Mouse (Mus musculus) CH12.LX (cell line): ENCODE measurements around the gene Cgrrf1. TPM values are rescaled to one million over a fixed set of nuclear protein-coding genes. Genes with fewer than 3 reads are reported as not detected.

Source experiments
- DNase-seq: peaks from one replicate; pipeline ENCODE4 v3.0.0-alpha.2; 2013; ENCODE audit errors: extremely low read depth
- H3K27ac ChIP-seq: 2 replicates; pipeline ENCODE4 v1.5.1; 2012; ENCODE audit warnings: low read depth, mild to moderate bottlenecking, control low read depth, moderate library complexity; ENCODE audit not compliant: insufficient read depth
- H3K27me3 ChIP-seq: replicated peaks from 2 replicates; pipeline ENCODE3; 2012; ENCODE audit warnings: inconsistent platforms
- H3K36me3 ChIP-seq, 2 experiments: replicated peaks in 1 of 2; 2 replicates each; pipeline versions ENCODE3 to v1.6.1; 2012; ENCODE audit warnings: inconsistent platforms in 1 of 2, low read length in 1 of 2, mild to moderate bottlenecking in 1 of 2, mixed read lengths in 1 of 2, moderate library complexity in 1 of 2; ENCODE audit not compliant: control insufficient read depth in 1 of 2, insufficient read depth in 1 of 2
- H3K4me1 ChIP-seq, 2 experiments: 2 replicates each; pipeline ENCODE4 v1.6.1; 2012; ENCODE audit warnings: inconsistent platforms in 1 of 2, moderate library complexity in 1 of 2; ENCODE audit not compliant: insufficient read depth in 2 of 2, control insufficient read depth in 1 of 2
- H3K4me2 ChIP-seq: 2 replicates; pipeline ENCODE4 v1.6.1; 2012; ENCODE audit warnings: low read depth, mild to moderate bottlenecking, control low read depth; ENCODE audit not compliant: poor library complexity, insufficient read depth, severe bottlenecking
- H3K4me3 ChIP-seq, 3 experiments: fragments of 150-350 bp in 1 of 3; sonication (generic) in 1 of 3; replicated peaks in 1 of 3; 2 replicates each; pipeline versions ENCODE3 to v1.5.1; 2011 to 2012; ENCODE audit warnings: low read depth in 2 of 3, low read length in 2 of 3, mild to moderate bottlenecking in 2 of 3, moderate library complexity in 2 of 3, control low read depth in 1 of 3, improper control_type of control experiment in 1 of 3, inconsistent platforms in 1 of 3, mixed read lengths in 1 of 3; ENCODE audit not compliant: poor library complexity in 1 of 3
- H3K79me2 ChIP-seq: replicated peaks from 2 replicates; pipeline ENCODE4 v1.6.1; 2012; ENCODE audit warnings: mild to moderate bottlenecking, moderate library complexity; ENCODE audit not compliant: control insufficient read depth, poor library complexity, insufficient read depth, severe bottlenecking; ENCODE audit errors: extremely low read depth
- H3K9ac ChIP-seq: 2 replicates; pipeline ENCODE4 v1.6.1; 2012; ENCODE audit warnings: low read depth, mild to moderate bottlenecking, control low read depth, moderate library complexity; ENCODE audit not compliant: insufficient read depth
- H3K9me3 ChIP-seq: replicated peaks from 2 replicates; pipeline ENCODE3; 2012; ENCODE audit warnings: low read length, inconsistent platforms, mixed read lengths
- BHLHE40 ChIP-seq: IDR thresholded peaks from 2 replicates; pipeline ENCODE4 v1.6.1; 2011; ENCODE audit warnings: mild to moderate bottlenecking, low read depth, low read length, improper control_type of control experiment
- CHD1 ChIP-seq: IDR thresholded peaks from 2 replicates; pipeline ENCODE4 v1.6.1; 2012; ENCODE audit warnings: low read depth, low read length, improper control_type of control experiment, inconsistent platforms
- CTCF ChIP-seq, 2 experiments: IDR thresholded peaks in 1 of 2; conservative IDR thresholded peaks in 1 of 2; 2 replicates each; pipeline ENCODE4 v1.5.1; 2011 to 2012; ENCODE audit warnings: low read depth in 2 of 2, low read length in 2 of 2, improper control_type of control experiment in 1 of 2, inconsistent platforms in 1 of 2, mild to moderate bottlenecking in 1 of 2, moderate library complexity in 1 of 2
- E2F4 ChIP-seq: IDR thresholded peaks from 2 replicates; pipeline ENCODE4 v1.6.1; 2011; ENCODE audit warnings: low read depth, low read length, improper control_type of control experiment; ENCODE audit not compliant: insufficient replicate concordance
- EP300 ChIP-seq: IDR thresholded peaks from 2 replicates; pipeline ENCODE4 v1.6.1; 2011; ENCODE audit warnings: low read length, improper control_type of control experiment
- GABPA ChIP-seq: IDR thresholded peaks from 2 replicates; pipeline ENCODE4 v1.6.1; 2012; ENCODE audit warnings: low read depth, low read length, improper control_type of control experiment, inconsistent platforms; ENCODE audit not compliant: insufficient replicate concordance
- HCFC1 ChIP-seq: IDR thresholded peaks from 2 replicates; pipeline ENCODE4 v1.6.1; 2012; ENCODE audit warnings: low read depth, mild to moderate bottlenecking, inconsistent platforms, low read length, improper control_type of control experiment
- IRF4 ChIP-seq: IDR thresholded peaks from 2 replicates; pipeline ENCODE4 v1.6.1; 2014; ENCODE audit warnings: low read depth, mild to moderate bottlenecking, inconsistent platforms, low read length, improper control_type of control experiment
- JUN ChIP-seq: IDR thresholded peaks from 2 replicates; pipeline ENCODE4 v1.6.1; 2011; ENCODE audit warnings: low read depth, mild to moderate bottlenecking, low read length, improper control_type of control experiment, moderate library complexity; ENCODE audit not compliant: insufficient read depth
- KAT2A ChIP-seq: IDR thresholded peaks from 2 replicates; pipeline ENCODE4 v1.6.1; 2012; ENCODE audit warnings: low read length, improper control_type of control experiment, inconsistent platforms; ENCODE audit not compliant: insufficient replicate concordance
- MAFK ChIP-seq: IDR thresholded peaks from 2 replicates; pipeline ENCODE4 v1.6.1; 2011; ENCODE audit warnings: low read length, improper control_type of control experiment; ENCODE audit not compliant: insufficient replicate concordance
- MAX ChIP-seq: IDR thresholded peaks from 2 replicates; pipeline ENCODE4 v1.6.1; 2011; ENCODE audit warnings: low read length, improper control_type of control experiment
- MAZ ChIP-seq: IDR thresholded peaks from 2 replicates; pipeline ENCODE4 v1.6.1; 2012; ENCODE audit warnings: low read depth, mild to moderate bottlenecking, inconsistent platforms, low read length, improper control_type of control experiment, moderate library complexity
- MEF2A ChIP-seq: IDR thresholded peaks from 2 replicates; pipeline ENCODE4 v1.6.1; 2014; ENCODE audit warnings: low read depth, mild to moderate bottlenecking, inconsistent platforms, low read length, improper control_type of control experiment, borderline replicate concordance
- MXI1 ChIP-seq: IDR thresholded peaks from 2 replicates; pipeline ENCODE4 v1.6.1; 2011; ENCODE audit warnings: mild to moderate bottlenecking, low read depth, low read length, improper control_type of control experiment
- MYC ChIP-seq: IDR thresholded peaks from 2 replicates; pipeline ENCODE4 v1.6.1; 2011; ENCODE audit warnings: low read depth, mild to moderate bottlenecking, improper control_type of control experiment, low read length
- NELFE ChIP-seq: IDR thresholded peaks from 2 replicates; pipeline ENCODE4 v1.6.1; 2011; ENCODE audit warnings: low read depth, low read length, improper control_type of control experiment
- NRF1 ChIP-seq: IDR thresholded peaks from 2 replicates; pipeline ENCODE4 v1.6.1; 2014; ENCODE audit warnings: low read depth, mild to moderate bottlenecking, inconsistent platforms, low read length, improper control_type of control experiment, moderate library complexity
- POLR2A ChIP-seq: IDR thresholded peaks from 2 replicates; pipeline ENCODE4 v1.6.1; 2011; ENCODE audit warnings: low read depth, mild to moderate bottlenecking, improper control_type of control experiment, low read length
- RAD21 ChIP-seq: IDR thresholded peaks from 2 replicates; pipeline ENCODE4 v1.6.1; 2011; ENCODE audit warnings: low read depth, mild to moderate bottlenecking, low read length, improper control_type of control experiment, moderate library complexity
- RCOR1 ChIP-seq: conservative IDR thresholded peaks from 2 replicates; pipeline ENCODE4 v1.6.1; 2012; ENCODE audit warnings: low read depth, mild to moderate bottlenecking, inconsistent platforms, low read length, improper control_type of control experiment
- SIN3A ChIP-seq: IDR thresholded peaks from 2 replicates; pipeline ENCODE4 v1.6.1; 2012; ENCODE audit warnings: low read length, improper control_type of control experiment, inconsistent platforms
- SMC3 ChIP-seq: IDR thresholded peaks from 2 replicates; pipeline ENCODE4 v1.6.1; 2011; ENCODE audit warnings: low read depth, low read length, improper control_type of control experiment
- TBP ChIP-seq: conservative IDR thresholded peaks from 2 replicates; pipeline ENCODE4 v1.6.1; 2011; ENCODE audit warnings: low read depth, low read length, improper control_type of control experiment
- TCF12 ChIP-seq: IDR thresholded peaks from 2 replicates; pipeline ENCODE4 v1.6.1; 2014; ENCODE audit warnings: low read depth, mild to moderate bottlenecking, inconsistent platforms, low read length, improper control_type of control experiment
- UBTF ChIP-seq: IDR thresholded peaks from 2 replicates; pipeline ENCODE4 v1.6.1; 2012; ENCODE audit warnings: low read depth, mild to moderate bottlenecking, inconsistent platforms, low read length, improper control_type of control experiment, moderate library complexity
- USF1 ChIP-seq: IDR thresholded peaks from 2 replicates; pipeline ENCODE4 v1.6.1; 2014; ENCODE audit warnings: low read depth, mild to moderate bottlenecking, inconsistent platforms, low read length, improper control_type of control experiment
- USF2 ChIP-seq: conservative IDR thresholded peaks from 2 replicates; pipeline ENCODE4 v1.6.1; 2011; ENCODE audit warnings: low read depth, low read length, improper control_type of control experiment
- ZC3H11A ChIP-seq: IDR thresholded peaks from 2 replicates; pipeline ENCODE4 v1.6.1; 2012; ENCODE audit warnings: low read depth, mild to moderate bottlenecking, inconsistent platforms, low read length, improper control_type of control experiment
- ZKSCAN1 ChIP-seq: IDR thresholded peaks from 2 replicates; pipeline ENCODE4 v1.6.1; 2012; ENCODE audit warnings: low read depth, inconsistent platforms, low read length, improper control_type of control experiment, borderline replicate concordance
- ZMIZ1 ChIP-seq: IDR thresholded peaks from 2 replicates; pipeline ENCODE4 v1.6.1; 2012; ENCODE audit warnings: low read depth, mild to moderate bottlenecking, inconsistent platforms, low read length, improper control_type of control experiment
- ZNF384 ChIP-seq: IDR thresholded peaks from 2 replicates; pipeline ENCODE4 v1.6.1; 2012; ENCODE audit warnings: low read depth, low read length, improper control_type of control experiment, inconsistent platforms
- dilution Hi-C: fragments of 300-500 bp; cut with MboI; formaldehyde crosslinking; loops from 2 replicates; pipeline ENCODE4 v1.14.3; 2020; ENCODE audit warnings: low sequenced_read_pairs; ENCODE audit not compliant: extremely low pct_unique_long_range_greater_than_20kb, extremely low pct_ligation_motif_present
- in situ Hi-C: fragments of 300-500 bp; cut with MboI; formaldehyde crosslinking; loops from 3 replicates; pipeline ENCODE4 v1.14.3; 2019; ENCODE audit warnings: low sequenced_read_pairs, low pct_ligation_motif_present, low pct_unique_long_range_greater_than_20kb, mixed read lengths
- polyA plus RNA-seq: library from polyadenylated mRNA; unstranded; fragments of >175 nt; gene quantifications from 2 replicates; pipeline ENCODE4 v1.2.1, GENCODE M21; 2012; ENCODE audit warnings: low read depth; ENCODE audit not compliant: insufficient read length
- total RNA-seq, 2 experiments: library from RNA; depleted of rRNA; stranded (reverse); fragments of 300-350 nt in 1 of 2; fragments of >200 nt in 1 of 2; gene quantifications; 2 replicates each; pipeline ENCODE4 v1.2.3; 2012 to 2014

The Cgrrf1 gene
- total and polyA plus RNA-seq, 3 experiments = 9.6 to 17.1 (median 13.1) TPM

- Histone ChIP-seq H3K4me1 (peaks cover 10 to 40% of the 10 kb centered on the region in 2 experiments), H3K79me2 (peaks cover 25% of the 10 kb centered on the region), H3K9me3 (no peaks in the 10 kb centered on the region), H3K27ac (no peak overlapping the region), H3K36me3 (peaks cover 44 to 65% of the 10 kb centered on the region in 2 experiments), H3K9ac (no peak overlapping the region)
- in situ Hi-C loops = no loop called here
- TF ChIP-seq KAT2A = no peak
- TF ChIP-seq POLR2A = no peak
- no peak for TF ChIP-seq SMC3
- TF ChIP-seq MYC = no peak
- TF ChIP-seq, all 38 proteins: peak for 0
- dilution Hi-C loops = no loop called here
- no peaks in the 10 kb centered on the region for H3K27me3 ChIP-seq
- no peak for DNase-seq
- no peak overlapping the region for H3K4me3 ChIP-seq
- H3K4me2 ChIP-seq = no peak overlapping the region
These were observed 16.3 kb upstream of the Cgrrf1 start for GRCm38 (mm10) chr14:46815640-46816039.

GRCm38 (mm10) chr14:46816916-46817622 is 14.9 kb upstream of the Cgrrf1 start:
- H3K36me3 ChIP-seq = peaks cover 34 to 52% of the 10 kb centered on the region in 2 experiments
- in situ Hi-C loops = no loop called here
- TF ChIP-seq POLR2A = no peak
- no peak for TF ChIP-seq RCOR1
- peak; percentile 75 for TF ChIP-seq IRF4
- TF ChIP-seq HCFC1 = no peak
- no peak for TF ChIP-seq MYC
- TF ChIP-seq GABPA = no peak
- no peak for TF ChIP-seq ZMIZ1
- TF ChIP-seq NRF1 = no peak
- no peak for TF ChIP-seq USF2
- no peak for TF ChIP-seq E2F4
- TF ChIP-seq USF1 = no peak
- peak; percentile 59 for TF ChIP-seq EP300
- no peak for TF ChIP-seq BHLHE40
- no peak for TF ChIP-seq CHD1
- TF ChIP-seq MAZ = no peak
- TF ChIP-seq JUN = peak; percentile 27; the same call in 1 of the 2 replicates
- no peak for TF ChIP-seq UBTF
- no peak for TF ChIP-seq ZNF384
- TF ChIP-seq MAFK = no peak
- TF ChIP-seq TBP = no peak
- TF ChIP-seq SIN3A = no peak
- no peak for TF ChIP-seq ZC3H11A
- no peak for TF ChIP-seq TCF12
- no peak for TF ChIP-seq MAX
- no peak for TF ChIP-seq MXI1
- no peak for TF ChIP-seq NELFE
- no peak for TF ChIP-seq ZKSCAN1
- peak; percentile 65; the same call in 1 of the 2 replicates for TF ChIP-seq MEF2A
- TF ChIP-seq RAD21 = no peak
- no peak for TF ChIP-seq CTCF (conservative IDR thresholded peaks at IDR 0.05 in 1 of 2, IDR thresholded peaks at IDR 0.05 in 1 of 2; ENCODE audit: low read depth in 2 of 2, low read length in 2 of 2)

More at GRCm38 (mm10) chr14:46816916-46817622, 14.9 kb upstream of the Cgrrf1 start:
- Histone ChIP-seq H3K4me2 (peak overlapping the region; percentile 49), H3K4me3 (no peak overlapping the region), H3K27ac (no peak overlapping the region), H3K79me2 (peaks cover 34% of the 10 kb centered on the region), H3K27me3 (no peaks in the 10 kb centered on the region), H3K9ac (no peak overlapping the region), H3K4me1 (peaks cover 10 to 40% of the 10 kb centered on the region in 2 experiments), H3K9me3 (no peaks in the 10 kb centered on the region)
- DNase-seq = no peak
- dilution Hi-C loops = no loop called here
